Comparison of ENCODE assay signal across 20 mouse cellular contexts in the genomic region with DNA sequence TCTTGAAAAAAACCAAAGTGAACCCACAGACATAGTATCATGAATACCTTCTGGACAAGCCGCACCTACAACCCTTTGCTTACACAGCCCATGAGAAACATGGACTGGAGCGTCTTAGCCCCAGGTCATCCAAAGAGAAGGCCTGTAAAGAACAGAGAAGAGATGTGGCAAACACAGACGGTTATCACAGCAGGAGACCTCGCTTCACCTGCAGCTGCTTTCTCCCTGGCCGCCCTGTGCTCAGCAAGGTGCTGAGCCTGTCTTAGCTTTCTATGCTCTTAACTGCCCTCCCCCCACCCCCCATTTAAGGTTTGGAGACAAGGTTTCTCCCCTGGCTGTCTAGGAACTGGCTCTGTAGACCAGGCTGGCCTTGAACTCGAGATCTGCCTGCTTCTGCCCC. TPM values are rescaled to one million over a fixed set of nuclear protein-coding genes. Genes with fewer than 3 reads are reported as not detected.
DNase-seq lines count a peak whose midpoint lies in the region; TF ChIP-seq lines count a peak whose summit lies in the region.
"Had no signal": no experiment of that assay in that cellular context is flagged by ENCODE, and none has a peak within 500 bp of the region (broad histone marks: within the 10 kb centered on the region; RNA-seq: fewer than 3 reads in every experiment).

No protein-coding gene starts in this region.

- H3K27me3 ChIP-seq in heart, adult 2 months (ENCODE audit: control insufficient read depth, insufficient read depth, low read length) = no peaks in the 10 kb centered on the region
- H3K27me3 ChIP-seq: embryonic facial prominence, embryonic 12.5 days; forebrain, embryonic 13.5 days; forebrain, embryonic 15.5 days; Patski had no signal

- no peak for TF ChIP-seq CTCF in heart, adult 2 months (IDR thresholded peaks at IDR 0.05)

- TF ChIP-seq POLR2A in heart, adult 2 months (IDR thresholded peaks at IDR 0.05; ENCODE audit: insufficient read depth, low read depth, low read length) = no peak

- TF ChIP-seq EP300 in heart, adult 2 months (IDR thresholded peaks at IDR 0.05; ENCODE audit: insufficient read depth, low read depth, low read length) = no peak

- no peak overlapping the region for H3K9ac ChIP-seq in heart, adult 2 months (ENCODE audit: low read depth, low read length)
- H3K9ac ChIP-seq: embryonic facial prominence, embryonic 12.5 days; forebrain, embryonic 13.5 days; forebrain, embryonic 15.5 days; forebrain, postnatal 0 days had no signal

- no peaks in the 10 kb centered on the region; the same call in 1 of the 2 replicates for H3K79me2 ChIP-seq in heart, adult 2 months (replicated peaks; ENCODE audit: control insufficient read depth, insufficient read depth, low read length)

- WGBS in heart, adult 2 months = 89% methylated on average over 6 of the region's 6 CpGs

- intact Hi-C loops in heart, adult 2 months (cut with DNase I) = no loop called here

- no peak overlapping the region for H3K4me3 ChIP-seq in heart, adult 2 months
- H3K4me3 ChIP-seq: embryonic facial prominence, embryonic 10.5 days; embryonic facial prominence, embryonic 12.5 days; forebrain, embryonic 13.5 days; forebrain, embryonic 15.5 days had no signal

- H3K36me3 ChIP-seq in heart, adult 2 months (ENCODE audit: control insufficient read depth, insufficient read depth, low read length) = peaks cover 2% of the 10 kb centered on the region; the same call in 1 of the 2 replicates
- H3K36me3 ChIP-seq: forebrain, embryonic 15.5 days had no signal

- peaks cover 12% of the 10 kb centered on the region for H3K4me1 ChIP-seq in heart, adult 2 months (ENCODE audit: control insufficient read depth, insufficient read depth, low read length)

- no peak overlapping the region for H3K27ac ChIP-seq in heart, adult 2 months
- H3K27ac ChIP-seq: embryonic facial prominence, embryonic 10.5 days; embryonic facial prominence, embryonic 12.5 days; forebrain, embryonic 13.5 days; forebrain, embryonic 15.5 days had no signal

- DNase-seq in heart, adult 11 months = peak; percentile 61
- no peak for DNase-seq in heart, adult 2 months
- peak; percentile 20 for DNase-seq in ES-CJ7 (ENCODE audit: low read depth, low spot score)
- peak; percentile 30 for DNase-seq in R1 (ENCODE audit: low read depth, low spot score)
- no peak for DNase-seq in thymus, postnatal 36 days
- DNase-seq in right cerebral cortex, postnatal 25 days = no peak
- DNase-seq: adrenal gland, adult 8-10 months; adrenal gland, postnatal 14 days; adrenal gland, postnatal 36 days; cerebellum, adult 11-12 months; cerebellum, adult 2 months; cerebellum, adult 9-10 months; cerebellum, postnatal 10 days; cerebellum, postnatal 25 days; forebrain, postnatal 0 days had no signal

RNA-seq across cellular contexts. Expression of a gene that starts 27.4 kb away (rescaled TPM):
- 100 to 1,000 TPM; 219 to 231 TPM for total RNA-seq in heart, adult 2 months (2021)
- polyA plus RNA-seq in heart, adult 2 months (2012; rRNA removed) = 204 and 351 TPM in 2 replicates

Comparison
In these comparisons a context has a peak if more than half of its experiments do, and no peak if none do; other contexts are left out.
1. DNase-seq: peak in heart, adult 11 months (single experiment), ES-CJ7 (single experiment) and R1 (single experiment); none in heart, adult 2 months (0 of 2), thymus, postnatal 36 days (0 of 2) and right cerebral cortex, postnatal 25 days (single experiment).